Mouse (Mus musculus): ENCODE measurements around the gene Mmp19. TPM values are rescaled to one million over a fixed set of nuclear protein-coding genes. Genes with fewer than 3 reads are reported as not detected.

Gene Mmp19
- polyA plus RNA-seq, 1 experiment = 1.2 TPM

GRCm38 (mm10) chr10:128805092-128806000, 14.6 kb downstream of the Mmp19 start:
- Histone ChIP-seq H3K36me3 (ENCODE audit: control insufficient read depth, insufficient read depth, low read length) (peaks cover 8% of the 10 kb centered on the region; the same call in 1 of the 2 replicates), H3K4me1 (ENCODE audit: control insufficient read depth, insufficient read depth, insufficient read length, low read length) (peaks cover 23% of the 10 kb centered on the region), H3K4me3 (ENCODE audit: low read depth, low read length) (peak overlapping the region; percentile 91), H3K27me3 (ENCODE audit: control insufficient read depth, insufficient read depth, low read length) (no peaks in the 10 kb centered on the region), H3K27ac (ENCODE audit: insufficient read depth, low read depth, low read length) (peak overlapping the region; percentile 97)
- TF ChIP-seq POLR2A (IDR thresholded peaks at IDR 0.05; ENCODE audit: low read depth, low read length) = no peak; the same call in 1 of the 2 replicates
- under 1% methylated on average over 70 of the region's 70 CpGs for WGBS

GRCm38 (mm10) chr10:128806086-128806485, 15.4 kb downstream of the Mmp19 start:
- no peaks in the 10 kb centered on the region for H3K27me3 ChIP-seq (ENCODE audit: control insufficient read depth, insufficient read depth, low read length)
- 21% methylated on average over 6 of the region's 6 CpGs for WGBS
- peak overlapping the region; percentile 91 for H3K4me3 ChIP-seq (ENCODE audit: low read depth, low read length)
- H3K4me1 ChIP-seq (ENCODE audit: control insufficient read depth, insufficient read depth, insufficient read length, low read length) = peaks cover 23% of the 10 kb centered on the region
- TF ChIP-seq POLR2A (IDR thresholded peaks at IDR 0.05; ENCODE audit: low read depth, low read length) = no peak
- no peak for TF ChIP-seq CTCF (IDR thresholded peaks at IDR 0.05; ENCODE audit: extremely low read depth, insufficient read length, insufficient replicate concordance, low read depth, low read length)
- H3K36me3 ChIP-seq (ENCODE audit: control insufficient read depth, insufficient read depth, low read length) = peaks cover 8% of the 10 kb centered on the region; the same call in 1 of the 2 replicates
- no peak overlapping the region for H3K27ac ChIP-seq (ENCODE audit: insufficient read depth, low read depth, low read length)

GRCm38 (mm10) chr10:128807018-128807417, 16.3 kb downstream of the Mmp19 start:
- whole genome bisulfite sequencing = 81% methylated on average over 8 of the region's 8 CpGs
- Histone ChIP-seq H3K4me3 (ENCODE audit: low read depth, low read length) (peak overlapping the region; percentile 91), H3K27ac (ENCODE audit: insufficient read depth, low read depth, low read length) (no peak overlapping the region), H3K36me3 (ENCODE audit: control insufficient read depth, insufficient read depth, low read length) (peaks cover 8% of the 10 kb centered on the region; the same call in 1 of the 2 replicates), H3K4me1 (ENCODE audit: control insufficient read depth, insufficient read depth, insufficient read length, low read length) (peaks cover 23% of the 10 kb centered on the region), H3K27me3 (ENCODE audit: control insufficient read depth, insufficient read depth, low read length) (no peaks in the 10 kb centered on the region)
- no peak for TF ChIP-seq POLR2A (IDR thresholded peaks at IDR 0.05; ENCODE audit: low read depth, low read length)
- TF ChIP-seq CTCF (IDR thresholded peaks at IDR 0.05; ENCODE audit: extremely low read depth, insufficient read length, insufficient replicate concordance, low read depth, low read length) = no peak

- TF ChIP-seq CTCF (IDR thresholded peaks at IDR 0.05; ENCODE audit: extremely low read depth, insufficient read length, insufficient replicate concordance, low read depth, low read length) (no peak), POLR2A (IDR thresholded peaks at IDR 0.05; ENCODE audit: low read depth, low read length) (no peak)
- Histone ChIP-seq H3K27ac (ENCODE audit: insufficient read depth, low read depth, low read length) (no peak within 1 kb of the TSS), H3K27me3 (ENCODE audit: control insufficient read depth, insufficient read depth, low read length) (no peaks in the 10 kb centered on the region), H3K4me3 (ENCODE audit: low read depth, low read length) (no peak within 1 kb of the TSS), H3K36me3 (ENCODE audit: control insufficient read depth, insufficient read depth, low read length) (peaks cover 44% of the 10 kb centered on the region), H3K4me1 (ENCODE audit: control insufficient read depth, insufficient read depth, insufficient read length, low read length) (peaks cover 7% of the 10 kb centered on the region; the same call in 1 of the 2 replicates)
- 93% methylated on average over 13 of the region's 13 CpGs for WGBS
Observed at GRCm38 (mm10) chr10:128817033-128817432, 26.3 kb downstream of the Mmp19 start, which contains the start of gene Sarnp. Gene Sarnp (plus strand): TSS chr10:128817333.

GRCm38 (mm10) chr10:128820217-128820616, 29.5 kb downstream of the Mmp19 start:
- TF ChIP-seq POLR2A (IDR thresholded peaks at IDR 0.05; ENCODE audit: low read depth, low read length) = no peak
- TF ChIP-seq CTCF (IDR thresholded peaks at IDR 0.05; ENCODE audit: extremely low read depth, insufficient read length, insufficient replicate concordance, low read depth, low read length) = no peak
- Histone ChIP-seq H3K4me3 (ENCODE audit: low read depth, low read length) (no peak overlapping the region), H3K27ac (ENCODE audit: insufficient read depth, low read depth, low read length) (no peak overlapping the region), H3K4me1 (ENCODE audit: control insufficient read depth, insufficient read depth, insufficient read length, low read length) (peaks cover 7% of the 10 kb centered on the region; the same call in 1 of the 2 replicates), H3K36me3 (ENCODE audit: control insufficient read depth, insufficient read depth, low read length) (peaks cover 32% of the 10 kb centered on the region), H3K27me3 (ENCODE audit: control insufficient read depth, insufficient read depth, low read length) (no peaks in the 10 kb centered on the region)
- WGBS = 77% methylated on average over 4 of the region's 4 CpGs

- H3K27ac ChIP-seq (ENCODE audit: insufficient read depth, low read depth, low read length) = peak within 1 kb of the TSS; percentile 53
- peaks cover 2% of the 10 kb centered on the region; the same call in 1 of the 2 replicates for H3K4me1 ChIP-seq (ENCODE audit: control insufficient read depth, insufficient read depth, insufficient read length, low read length)
- under 1% methylated on average over 46 of the region's 46 CpGs for WGBS
- peak within 1 kb of the TSS; percentile 95 for H3K4me3 ChIP-seq (ENCODE audit: low read depth, low read length)
- peaks cover 23% of the 10 kb centered on the region for H3K36me3 ChIP-seq (ENCODE audit: control insufficient read depth, insufficient read depth, low read length)
- peak; percentile 81; the same call in 1 of the 2 replicates for TF ChIP-seq POLR2A (IDR thresholded peaks at IDR 0.05; ENCODE audit: low read depth, low read length)
- no peak for TF ChIP-seq CTCF (IDR thresholded peaks at IDR 0.05; ENCODE audit: extremely low read depth, insufficient read length, insufficient replicate concordance, low read depth, low read length)
- no peaks in the 10 kb centered on the region for H3K27me3 ChIP-seq (ENCODE audit: control insufficient read depth, insufficient read depth, low read length)
Observed at GRCm38 (mm10) chr10:128821358-128822056, 30.8 kb downstream of the Mmp19 start, which contains the start of gene Ormdl2. Gene Ormdl2 (minus strand): TSS chr10:128821645.
